Mouse (Mus musculus) ES-Bruce4 (cell line): Measurements from ENCODE around the gene Shb. TPM values are rescaled to one million over a fixed set of nuclear protein-coding genes. Genes with fewer than 3 reads are reported as not detected.

Experiments
- H3K27ac ChIP-seq: 2 replicates; pipeline ENCODE4 v1.5.1; 2012; ENCODE audit warnings: low read length, inconsistent platforms; ENCODE audit not compliant: insufficient read depth
- H3K27me3 ChIP-seq: 2 replicates; pipeline ENCODE4 v1.6.1; 2012; ENCODE audit warnings: mild to moderate bottlenecking, low read length, inconsistent platforms; ENCODE audit not compliant: control insufficient read depth, poor library complexity, insufficient read depth, severe bottlenecking
- H3K36me3 ChIP-seq: 2 replicates; pipeline ENCODE4 v1.6.1; 2012; ENCODE audit warnings: inconsistent platforms, mild to moderate bottlenecking, low read length, moderate library complexity; ENCODE audit not compliant: control insufficient read depth, poor library complexity, insufficient read depth, severe bottlenecking
- H3K4me1 ChIP-seq: one replicate; pipeline ENCODE4 v1.8.1; 2011; ENCODE audit warnings: low read length; ENCODE audit not compliant: control insufficient read depth, insufficient read depth
- H3K4me3 ChIP-seq: 2 replicates; pipeline ENCODE4 v1.5.1; 2011; ENCODE audit warnings: low read depth, mild to moderate bottlenecking, low read length
- H3K9ac ChIP-seq: 2 replicates; pipeline ENCODE4 v1.6.1; 2012; ENCODE audit warnings: low read depth, mild to moderate bottlenecking, inconsistent platforms; ENCODE audit not compliant: poor library complexity, severe bottlenecking
- H3K9me3 ChIP-seq: replicated peaks from 2 replicates; pipeline ENCODE4 v1.6.1; 2012; ENCODE audit warnings: mild to moderate bottlenecking, low read length, inconsistent platforms; ENCODE audit not compliant: control insufficient read depth, poor library complexity, insufficient read depth, severe bottlenecking
- CTCF ChIP-seq: IDR thresholded peaks from one replicate; pipeline ENCODE4 v1.8.1; 2011; ENCODE audit warnings: low read depth, low read length
- EP300 ChIP-seq: IDR thresholded peaks from 2 replicates; pipeline ENCODE4 v1.6.1; 2011; ENCODE audit warnings: low read depth, low read length; ENCODE audit not compliant: insufficient read depth
- POLR2A ChIP-seq: IDR thresholded peaks from one replicate; pipeline ENCODE4 v1.8.1; 2011; ENCODE audit warnings: low read length; ENCODE audit not compliant: insufficient read depth
- polyA plus RNA-seq: library from polyadenylated mRNA; stranded (reverse); fragments of >200 nt; gene quantifications from 2 replicates; pipeline ENCODE4 v1.2.4, GENCODE M21; 2011; ENCODE audit warnings: low read depth; ENCODE audit not compliant: missing spikeins, insufficient read depth, insufficient read length

Shb gene
- polyA plus RNA-seq, 1 experiment, result 27.4 TPM

DNA sequence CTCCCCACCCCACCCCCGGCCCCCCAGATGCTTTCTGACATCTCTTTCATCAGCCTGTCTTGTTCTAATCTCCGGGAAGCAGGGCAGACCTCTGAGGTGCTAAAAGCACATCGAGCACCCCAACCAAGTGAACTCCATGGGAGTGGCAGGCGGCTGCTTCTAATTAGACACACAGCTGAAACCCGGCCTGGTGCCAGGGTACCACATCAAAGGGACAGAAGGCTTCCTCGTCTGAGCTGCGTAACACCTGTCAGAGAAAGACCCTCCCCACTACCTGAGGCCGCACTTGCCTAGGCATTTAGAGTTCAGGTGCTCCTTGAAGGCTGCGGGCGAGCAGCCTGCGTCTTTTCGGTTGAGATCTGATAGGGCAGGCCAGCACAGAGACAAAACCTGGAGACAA is 67.7 kb downstream of the Shb start:
- TF ChIP-seq POLR2A (no peak), EP300 (no peak), CTCF (no peak)
- H3K36me3 ChIP-seq, result no peaks in the 10 kb centered on the region
- no peak overlapping the region for H3K27ac ChIP-seq

GRCm38 (mm10) chr4:45464123-45464522 is 68.1 kb downstream of the Shb start:
- no peaks in the 10 kb centered on the region for H3K9me3 ChIP-seq
- no peaks in the 10 kb centered on the region for H3K36me3 ChIP-seq
- TF ChIP-seq CTCF, result no peak
- no peak for TF ChIP-seq EP300
- TF ChIP-seq POLR2A, result no peak
- no peak overlapping the region for H3K9ac ChIP-seq
- peaks cover 5% of the 10 kb centered on the region for H3K4me1 ChIP-seq
- no peak overlapping the region for H3K4me3 ChIP-seq
- H3K27me3 ChIP-seq, result no peaks in the 10 kb centered on the region
- H3K27ac ChIP-seq, result no peak overlapping the region

More for the DNA sequence above, 67.7 kb downstream of the Shb start:
- Histone ChIP-seq H3K4me3 (no peak overlapping the region), H3K9ac (no peak overlapping the region), H3K9me3 (no peaks in the 10 kb centered on the region), H3K4me1 (peaks cover 5% of the 10 kb centered on the region), H3K27me3 (no peaks in the 10 kb centered on the region)

DNA sequence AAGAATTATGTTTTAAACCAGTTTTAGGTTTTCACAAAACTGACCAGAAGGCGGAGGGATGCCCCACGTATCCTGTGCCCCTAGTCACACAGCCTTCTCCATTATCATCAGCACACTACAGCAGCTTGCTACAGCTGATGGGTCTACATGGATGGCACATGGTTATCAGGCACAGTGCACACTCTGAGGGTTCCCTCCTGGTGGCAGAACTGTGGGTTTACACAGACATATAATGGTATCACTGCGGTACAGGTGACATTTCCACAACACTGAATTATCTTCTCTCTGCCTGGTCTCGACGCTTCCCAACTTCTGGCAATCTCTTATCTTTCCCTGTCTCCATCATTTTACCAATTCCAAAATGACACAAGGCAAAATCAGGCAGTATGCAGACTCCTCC is 69.6 kb downstream of the Shb start:
- H3K4me1 ChIP-seq, result peaks cover 5% of the 10 kb centered on the region

DNA sequence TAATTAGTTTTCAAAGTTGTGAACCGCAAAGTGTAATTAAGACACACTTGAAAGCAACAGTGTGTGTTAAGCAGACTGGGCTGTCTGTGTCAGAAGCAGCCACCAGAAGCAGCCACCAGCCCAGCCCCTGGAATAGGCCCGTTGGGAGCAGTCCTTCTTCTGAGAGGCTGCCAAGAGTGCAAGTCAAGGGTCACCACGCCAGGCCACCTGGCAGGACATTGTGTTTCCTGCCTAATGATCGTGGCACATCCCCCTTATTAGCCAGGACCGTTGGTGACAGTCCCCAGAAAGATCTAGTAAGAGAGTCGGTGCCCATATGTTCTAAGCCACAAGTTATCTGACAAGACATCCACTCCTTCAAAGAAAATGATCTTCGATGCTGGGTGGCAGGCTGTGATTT is 70.6 kb downstream of the Shb start:
- Histone ChIP-seq H3K9me3 (no peaks in the 10 kb centered on the region), H3K9ac (no peak overlapping the region), H3K4me3 (no peak overlapping the region), H3K27me3 (no peaks in the 10 kb centered on the region), H3K27ac (no peak overlapping the region), H3K36me3 (no peaks in the 10 kb centered on the region), H3K4me1 (peaks cover 5% of the 10 kb centered on the region)
- TF ChIP-seq CTCF, result no peak
- TF ChIP-seq POLR2A, result no peak
- TF ChIP-seq EP300, result no peak

More for the DNA sequence above, 69.6 kb downstream of the Shb start:
- no peak for TF ChIP-seq EP300
- Histone ChIP-seq H3K27ac (no peak overlapping the region), H3K36me3 (no peaks in the 10 kb centered on the region), H3K4me3 (no peak overlapping the region), H3K9me3 (no peaks in the 10 kb centered on the region), H3K9ac (no peak overlapping the region), H3K27me3 (no peaks in the 10 kb centered on the region)

DNA sequence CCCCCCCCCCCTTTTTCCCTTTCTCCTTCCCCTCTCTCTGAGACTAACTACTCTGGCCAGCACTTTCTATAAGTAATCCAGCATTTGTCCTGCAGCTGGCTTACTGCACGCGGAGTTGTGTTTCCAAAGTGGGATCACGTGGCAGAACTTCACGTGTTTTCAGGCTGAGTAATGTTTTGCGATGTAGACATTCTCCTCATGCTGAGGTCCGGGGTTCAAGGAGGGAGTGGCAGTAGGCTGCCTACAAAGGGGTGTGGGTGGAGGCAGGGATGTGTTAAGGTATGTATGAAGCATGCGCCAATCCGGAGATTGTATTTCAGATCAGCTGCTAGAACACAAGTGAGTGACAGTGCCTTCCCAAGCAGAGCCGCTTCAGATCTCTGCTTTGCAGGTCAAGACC is 72.9 kb downstream of the Shb start:
- Histone ChIP-seq H3K9me3 (no peaks in the 10 kb centered on the region), H3K4me1 (no peaks in the 10 kb centered on the region), H3K9ac (no peak overlapping the region), H3K27me3 (no peaks in the 10 kb centered on the region), H3K27ac (no peak overlapping the region), H3K4me3 (no peak overlapping the region), H3K36me3 (no peaks in the 10 kb centered on the region)
- no peak for TF ChIP-seq CTCF
- TF ChIP-seq POLR2A, result no peak
- TF ChIP-seq EP300, result no peak

DNA sequence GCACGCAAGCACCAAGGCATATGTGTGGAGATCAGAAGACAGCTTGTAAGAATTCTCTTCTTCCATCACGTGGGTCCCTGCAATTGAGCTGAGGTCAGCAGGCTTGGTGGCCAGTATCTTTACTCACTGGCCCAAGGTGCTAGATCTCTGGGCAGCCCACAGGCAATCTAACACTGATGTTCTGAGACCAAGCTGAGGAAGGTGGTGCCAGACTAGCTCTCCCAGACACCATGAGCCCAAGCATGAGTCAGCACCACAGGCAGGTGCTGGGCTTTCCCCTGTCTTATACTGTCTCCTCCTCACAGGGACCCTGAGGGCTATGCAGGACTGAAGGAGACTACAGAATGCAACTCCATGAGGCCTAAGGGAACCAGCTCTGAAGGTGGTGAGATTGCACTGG is 74.7 kb downstream of the Shb start:
- no peaks in the 10 kb centered on the region for H3K27me3 ChIP-seq
- no peaks in the 10 kb centered on the region for H3K36me3 ChIP-seq
- no peaks in the 10 kb centered on the region for H3K4me1 ChIP-seq
- no peak overlapping the region for H3K4me3 ChIP-seq
- TF ChIP-seq CTCF (no peak), POLR2A (no peak), EP300 (no peak)
- H3K9me3 ChIP-seq, result no peaks in the 10 kb centered on the region
- H3K9ac ChIP-seq, result no peak overlapping the region
- H3K27ac ChIP-seq, result no peak overlapping the region
